Mouse (Mus musculus) frontal cortex, postnatal 14 days (tissue): ENCODE data around the gene Esrrg.

Experiments
- DNase-seq, 2 experiments: peaks; one replicate each; pipeline ENCODE4 v3.0.0; 2022; ENCODE audit warnings: low spot score in 2 of 2

The Esrrg gene

GRCm38 (mm10) chr1:187608261-187608921 is at the start of gene Esrrg:
Gene Esrrg (plus strand): TSS chr1:187608791.
- DNase-seq: no peak

DNA sequence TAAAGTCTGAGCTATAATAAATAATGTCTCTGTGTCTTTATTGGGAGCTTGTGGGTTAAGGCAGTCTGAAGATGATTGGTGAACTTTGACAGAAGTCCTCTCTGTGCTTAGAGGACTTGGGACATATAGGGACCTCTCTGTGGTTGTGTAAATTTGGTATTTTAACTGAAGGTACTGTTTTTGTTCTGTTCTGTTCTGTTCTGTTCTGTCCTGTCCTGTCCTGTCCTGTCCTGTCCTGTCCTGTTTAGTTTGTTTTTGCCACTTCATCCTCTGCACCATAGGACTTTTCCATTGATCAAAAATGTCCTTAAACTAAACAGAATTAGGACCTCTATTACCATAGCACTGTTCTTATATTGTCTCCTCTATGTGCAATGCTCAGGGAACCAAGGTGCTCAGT is 24.6 kb upstream of the Esrrg start:
- no peak for DNase-seq

DNA sequence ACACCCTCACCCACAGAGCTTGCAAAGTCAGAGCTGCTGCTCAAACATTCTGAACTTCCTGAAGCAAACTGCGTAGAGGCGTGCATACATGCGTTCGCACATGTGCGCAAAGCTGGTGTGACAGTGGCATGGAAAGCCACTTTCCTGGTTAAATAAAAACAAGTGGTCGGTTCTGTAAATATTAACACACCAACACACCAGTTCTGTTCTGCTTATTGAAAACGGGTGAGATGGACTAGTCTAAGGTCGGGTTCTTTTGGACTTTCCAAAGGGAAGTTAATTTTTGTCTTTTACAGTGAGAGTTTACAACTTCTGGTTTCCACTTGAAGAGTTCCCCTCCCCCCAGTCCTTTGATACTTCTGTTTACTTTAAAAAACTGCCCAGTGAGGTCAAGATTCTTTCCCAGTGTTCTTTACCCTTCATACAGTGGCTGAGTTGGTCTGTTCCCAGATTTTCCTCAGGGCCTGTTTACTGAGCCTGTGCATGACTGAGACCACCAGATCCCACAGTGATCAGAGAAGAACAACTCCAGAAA is 22.0 kb upstream of the Esrrg start:
- no peak for DNase-seq

DNA sequence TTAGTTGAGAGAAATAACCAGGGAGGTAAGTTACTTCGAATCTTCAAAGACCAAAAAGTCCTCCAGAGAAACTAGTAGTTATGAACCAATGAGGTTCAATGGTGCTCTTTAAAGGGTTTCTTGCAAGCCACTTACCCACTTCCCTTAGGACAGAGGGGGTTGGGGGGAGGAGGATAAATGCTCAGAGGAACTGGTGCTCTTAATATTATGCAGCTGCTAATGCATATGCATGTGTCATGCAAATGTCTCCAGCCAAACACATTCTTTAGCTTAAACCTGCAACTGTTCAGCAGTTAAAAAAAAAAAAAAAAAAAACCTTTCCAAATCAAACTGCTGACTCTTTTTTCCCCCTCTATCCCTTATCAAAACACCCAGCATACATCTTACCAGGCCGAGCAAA is 5.6 kb upstream of the Esrrg start:
- DNase-seq: no peak

- DNase-seq: no peak
Observed at GRCm38 (mm10) chr1:187604063-187604484, 4.5 kb upstream of the Esrrg start.

GRCm38 (mm10) chr1:187604691-187605310 is 3.8 kb upstream of the Esrrg start:
- no peak for DNase-seq

- DNase-seq: no peak
Observed at GRCm38 (mm10) chr1:187605391-187606270, 3.0 kb upstream of the Esrrg start.

GRCm38 (mm10) chr1:187606271-187607040 is 2.1 kb upstream of the Esrrg start:
- no peak for DNase-seq

DNA sequence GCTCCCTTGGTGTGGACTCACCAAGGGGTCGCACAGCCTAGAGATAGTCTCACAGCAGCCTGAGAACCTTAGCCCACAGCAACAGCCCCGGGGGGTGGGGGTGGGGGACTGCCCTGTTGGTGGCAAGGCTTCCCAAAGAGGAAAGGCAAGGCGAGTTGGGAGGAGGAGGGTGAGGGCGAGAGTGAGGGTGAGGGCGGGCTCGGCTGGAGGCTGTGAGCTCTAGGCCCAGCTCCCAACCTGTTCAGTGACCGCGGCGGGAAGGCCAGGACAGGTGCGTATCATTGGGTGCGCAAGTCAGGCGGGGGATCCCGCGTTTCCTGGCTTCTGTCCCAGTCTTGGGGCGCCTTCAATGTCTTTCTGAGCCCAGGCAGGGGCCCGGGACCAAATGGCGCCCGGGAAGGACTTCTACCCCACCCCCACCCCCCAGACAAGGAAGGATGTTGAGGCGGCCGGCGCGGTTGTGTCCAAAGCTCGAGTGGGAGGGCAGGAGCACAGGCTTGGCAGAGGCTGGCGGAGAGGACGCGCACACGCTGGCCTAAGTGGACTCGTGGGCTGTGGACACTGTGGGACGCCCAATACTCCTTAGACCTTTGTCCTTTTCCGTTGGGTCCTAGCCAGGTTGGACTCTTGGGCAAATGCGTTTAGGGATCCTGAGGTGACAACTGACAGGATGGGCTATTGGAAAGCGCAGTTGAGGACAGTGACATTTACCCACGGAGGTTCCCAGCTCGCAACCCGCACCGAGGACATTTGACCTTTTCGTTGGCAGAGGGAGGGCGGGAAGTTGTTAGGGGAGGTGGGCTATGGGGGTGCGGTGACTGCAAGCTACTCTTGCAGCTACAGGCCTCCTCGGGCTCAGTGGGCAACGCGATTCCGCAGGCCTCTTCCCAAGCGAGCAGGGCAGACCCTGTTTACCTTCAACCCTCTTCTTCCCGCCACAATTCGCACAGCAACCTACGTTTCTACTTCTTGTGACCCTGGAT is 1.2 kb upstream of the Esrrg start:
- no peak for DNase-seq

DNA sequence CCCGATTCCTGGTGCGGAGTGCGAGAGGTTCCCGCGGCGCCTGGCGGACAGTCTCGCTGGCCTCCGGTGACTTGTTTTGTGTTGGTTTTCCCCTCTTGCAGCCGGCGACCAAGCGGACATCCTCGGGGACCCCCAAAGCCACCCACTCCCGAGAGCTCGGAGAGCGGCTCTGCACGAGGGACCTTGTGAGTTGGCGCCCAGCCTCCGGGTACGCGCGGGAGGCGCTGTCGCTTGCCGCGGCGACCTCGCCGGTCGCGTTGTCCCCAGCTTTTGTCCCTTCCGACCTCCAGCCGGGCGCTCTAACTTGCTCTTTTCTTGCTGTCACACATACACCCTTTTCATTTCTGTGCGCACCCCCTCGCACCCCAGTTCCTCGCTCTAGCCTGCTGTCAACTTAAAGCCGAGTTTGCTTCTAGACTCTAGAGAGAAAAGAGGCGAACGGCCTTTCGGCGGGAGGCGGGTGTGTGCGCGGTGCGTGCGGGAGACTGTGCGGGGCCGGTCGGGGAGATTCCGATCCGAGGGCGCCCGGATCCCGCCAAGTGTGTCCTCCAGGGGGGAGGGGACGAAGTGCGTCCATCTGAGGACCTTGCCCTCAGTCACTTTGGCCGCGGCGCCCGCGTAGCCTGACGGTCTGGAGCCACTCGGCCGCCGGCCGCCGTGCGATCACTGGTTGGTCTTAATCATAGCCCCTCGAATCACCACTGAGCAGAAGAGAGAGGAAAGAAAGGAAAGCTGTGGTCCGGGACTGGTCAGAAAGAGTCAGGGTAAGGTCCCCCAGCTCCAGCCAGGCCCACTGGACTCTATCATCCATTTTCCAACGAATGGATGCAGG is 646 bp downstream of the Esrrg start:
- DNase-seq: no peak

GRCm38 (mm10) chr1:187609853-187610230 is 1.3 kb downstream of the Esrrg start:
- DNase-seq: no peak

- no peak for DNase-seq
Observed at GRCm38 (mm10) chr1:187610336-187610948, 1.9 kb downstream of the Esrrg start.

DNA sequence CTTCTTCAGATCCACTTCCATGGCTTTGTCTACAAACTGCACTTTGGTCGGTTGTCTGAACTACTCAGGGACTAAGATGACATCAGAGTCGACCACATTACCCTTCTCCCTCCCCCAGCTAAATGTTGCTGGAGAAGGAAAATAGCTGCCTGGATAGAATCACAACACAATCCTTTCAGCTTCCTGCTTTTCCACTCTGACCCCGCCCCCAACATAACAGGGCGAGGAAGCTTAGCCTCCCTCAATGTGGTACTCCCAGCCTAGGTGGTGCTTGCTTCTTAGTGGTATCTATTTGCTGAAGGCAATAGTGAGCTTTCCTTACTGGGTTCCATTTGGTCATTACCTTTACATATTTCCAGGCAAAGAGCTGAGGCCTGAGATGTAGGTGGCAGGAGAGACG is 3.3 kb downstream of the Esrrg start:
- DNase-seq: no peak

- no peak for DNase-seq
Observed at GRCm38 (mm10) chr1:187613277-187613676, 4.7 kb downstream of the Esrrg start.

DNA sequence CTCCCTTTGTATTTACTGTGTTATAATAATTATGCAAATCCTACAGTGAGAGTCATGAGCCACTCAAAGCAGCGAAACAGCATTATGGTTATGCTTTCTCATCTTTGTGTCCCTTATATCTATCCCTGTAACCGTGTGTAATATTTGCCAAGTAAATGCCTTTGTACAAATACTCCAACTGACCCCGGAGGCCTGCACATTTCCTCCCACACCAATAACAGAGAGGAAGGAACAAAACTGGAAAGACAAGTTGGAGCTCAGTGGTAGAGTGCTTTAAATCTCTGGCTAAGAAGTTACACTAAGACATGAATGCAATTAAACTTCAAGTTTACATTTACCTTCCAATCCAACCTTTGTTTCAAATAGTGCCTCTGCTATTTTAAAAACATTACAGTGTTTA is 15.4 kb downstream of the Esrrg start:
- DNase-seq: no peak

- DNase-seq: no peak
Observed at GRCm38 (mm10) chr1:187630361-187630760, 21.8 kb downstream of the Esrrg start.

DNA sequence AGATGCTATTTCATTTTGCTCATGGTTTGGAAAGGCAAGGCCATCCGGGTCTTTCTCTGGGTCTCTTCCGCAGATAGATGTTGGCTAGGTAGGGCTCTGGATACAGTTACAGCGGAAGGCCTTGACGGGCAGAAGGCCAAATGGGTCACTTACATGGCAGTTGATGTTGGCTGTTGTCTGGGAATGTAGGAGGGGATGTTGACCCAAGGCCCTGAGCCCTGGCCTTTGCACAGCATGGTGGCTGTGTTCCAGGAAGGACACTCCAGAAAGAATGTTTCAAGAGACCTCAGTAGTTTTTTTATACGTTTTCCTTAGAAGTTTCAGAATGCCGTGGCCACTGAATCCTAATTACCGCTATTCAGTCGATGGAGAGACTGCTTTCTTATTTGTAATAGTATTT is 22.9 kb downstream of the Esrrg start:
- DNase-seq: no peak

- no peak for DNase-seq
Observed at GRCm38 (mm10) chr1:187645258-187645657, 36.7 kb downstream of the Esrrg start.

GRCm38 (mm10) chr1:187648551-187648950 is 40.0 kb downstream of the Esrrg start:
- DNase-seq: no peak
